Mouse (Mus musculus): ENCODE data around the gene Ghrhr. TPM values are rescaled to one million over a fixed set of nuclear protein-coding genes. Genes with fewer than 3 reads are reported as not detected.

Ghrhr gene
- polyA plus RNA-seq, 1 experiment from 2014 or later, result not detected

DNA sequence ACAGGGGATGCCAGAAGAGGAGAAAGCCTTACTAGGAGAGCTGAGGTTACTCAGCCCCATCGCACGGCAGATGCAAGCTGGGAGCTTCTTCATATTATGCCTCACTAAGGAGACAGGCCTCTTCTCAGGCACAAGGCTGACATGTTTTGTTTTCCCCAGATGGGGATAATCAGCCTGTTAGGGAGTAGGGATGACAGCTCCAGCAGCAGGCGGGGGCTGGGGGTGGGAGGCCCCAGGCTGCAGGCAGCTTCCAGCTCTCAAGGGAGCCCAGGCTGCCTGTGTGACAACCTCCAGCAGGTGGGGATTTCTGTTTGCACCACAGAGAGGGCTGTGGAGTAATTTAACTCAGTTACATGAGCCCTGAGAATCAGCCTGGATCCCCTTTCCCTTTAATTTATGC, 58.3 kb downstream of the Ghrhr start:
- Histone ChIP-seq H3K27ac (peak overlapping the region; percentile 86), H3K36me3 (no peaks in the 10 kb centered on the region), H3K4me2 (no peak overlapping the region), H3K4me1 (peaks cover 8% of the 10 kb centered on the region; the same call in 1 of the 2 replicates), H3K27me3 (replicated peaks) (no peaks in the 10 kb centered on the region), H3K9me3 (no peaks in the 10 kb centered on the region), H3K9ac (no peak overlapping the region), H3K4me3 (replicated peaks) (no peak overlapping the region)
- ATAC-seq (ENCODE audit: insufficient read depth, low FRiP score, low read depth), result peak; percentile 73; the same call in 1 of the 2 replicates
- 26% methylated on average over 3 of the region's 3 CpGs for WGBS

DNA sequence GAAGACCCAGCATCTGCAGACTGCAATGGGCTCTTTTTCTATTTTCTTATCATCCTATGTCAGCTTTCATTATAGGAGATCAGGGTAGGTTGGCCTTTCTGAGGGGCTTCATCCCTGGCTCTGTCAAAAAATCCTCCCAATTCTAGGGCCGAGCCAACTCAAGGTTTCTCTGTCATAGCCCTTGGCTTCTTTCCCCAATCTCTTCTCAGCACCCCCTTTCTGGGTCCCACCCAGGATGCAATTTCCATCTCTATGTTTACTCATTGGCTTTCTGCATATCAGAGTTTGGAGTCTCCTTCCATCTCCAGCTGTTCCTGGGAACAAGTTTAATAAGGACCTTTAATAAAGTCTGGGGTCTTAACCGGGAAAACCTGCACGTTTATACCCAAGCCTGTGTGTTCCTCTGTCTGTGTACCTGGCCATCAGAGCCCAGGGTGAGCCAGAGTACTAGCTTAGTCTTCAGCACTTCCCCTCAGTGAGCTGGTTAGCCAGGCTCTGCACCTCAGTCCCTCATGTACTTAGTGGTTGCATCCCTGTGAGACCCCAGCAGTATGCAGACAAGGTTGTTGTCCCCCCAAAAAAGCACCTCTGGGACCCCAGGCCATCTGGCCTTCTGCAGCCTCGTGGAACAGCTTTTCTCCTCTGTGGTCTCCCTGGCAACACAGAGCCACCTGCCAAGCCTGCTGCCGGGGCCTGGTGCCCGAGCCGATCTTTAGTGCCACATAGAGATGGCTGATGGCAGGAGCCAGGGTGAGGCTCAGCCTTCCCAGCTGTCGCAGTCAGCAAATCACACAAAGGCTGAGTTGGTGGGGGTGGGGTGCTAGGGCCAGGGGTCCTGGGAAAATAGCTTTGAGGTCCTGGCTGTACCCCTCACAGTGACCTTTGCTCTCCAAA, 59.4 kb downstream of the Ghrhr start:
- 0 out of 2 replicates have a peak, but pooled peaks cover under 1% of the 10 kb centered on the region for H3K27me3 ChIP-seq (replicated peaks)
- no peak overlapping the region for H3K4me2 ChIP-seq
- H3K4me1 ChIP-seq, result peaks cover 8% of the 10 kb centered on the region; the same call in 1 of the 2 replicates
- H3K4me3 ChIP-seq (replicated peaks), result no peak overlapping the region
- 58% methylated on average over 8 of the region's 8 CpGs for WGBS
- no peak overlapping the region for H3K9ac ChIP-seq
- no peak for ATAC-seq (ENCODE audit: insufficient read depth, low FRiP score, low read depth)
- no peaks in the 10 kb centered on the region for H3K9me3 ChIP-seq
- no peaks in the 10 kb centered on the region for H3K36me3 ChIP-seq
- H3K27ac ChIP-seq, result no peak overlapping the region

- Histone ChIP-seq H3K27ac (no peak overlapping the region), H3K4me3 (replicated peaks) (no peak overlapping the region), H3K27me3 (replicated peaks) (0 out of 2 replicates have a peak, but pooled peaks cover 5% of the 10 kb centered on the region), H3K4me2 (no peak overlapping the region), H3K9me3 (no peaks in the 10 kb centered on the region), H3K36me3 (no peaks in the 10 kb centered on the region), H3K4me1 (peaks cover 8% of the 10 kb centered on the region; the same call in 1 of the 2 replicates), H3K9ac (no peak overlapping the region)
- WGBS, result 16% methylated on average over 3 of the region's 3 CpGs
- no peak for ATAC-seq (ENCODE audit: insufficient read depth, low FRiP score, low read depth)
These were observed 61.8 kb downstream of the Ghrhr start for GRCm38 (mm10) chr6:55437919-55438318.

Other genes starting within 250 kb of the Ghrhr start
- 0.35 and 0.63 TPM in 2 replicates for gene Crhr2, start 243.3 kb upstream of the Ghrhr start, polyA plus RNA-seq (2015; fragmentation: Nextera tagmentation; extraction: Ambion mirVana)
- 0.12 and 0.40 TPM in 2 replicates for gene Inmt, start 201.3 kb upstream of the Ghrhr start, polyA plus RNA-seq (2015; fragmentation: Nextera tagmentation; extraction: Ambion mirVana)
- 8.7 and 9.8 TPM in 2 replicates for gene Mindy4, start 172.9 kb upstream of the Ghrhr start, polyA plus RNA-seq (2015; fragmentation: Nextera tagmentation; extraction: Ambion mirVana)
- 18.7 and 22.8 TPM in 2 replicates for gene Aqp1, start 39.9 kb upstream of the Ghrhr start, polyA plus RNA-seq (2015; fragmentation: Nextera tagmentation; extraction: Ambion mirVana)
- 7.6 and 8.5 TPM in 2 replicates for gene Adcyap1r1, start 75.7 kb downstream of the Ghrhr start, polyA plus RNA-seq (2015; fragmentation: Nextera tagmentation; extraction: Ambion mirVana)